Mouse (Mus musculus): ENCODE measurements around the gene Loxl1. TPM values are rescaled to one million over a fixed set of nuclear protein-coding genes. Genes with fewer than 3 reads are reported as not detected.
A peak's percentile ranks its signal among the peaks of the same experiment; 100 is the strongest.

The Loxl1 gene
- 47.0 and 48.6 TPM in 2 replicates for polyA plus RNA-seq (2015; fragmentation: Nextera tagmentation; extraction: Ambion mirVana)

- Histone ChIP-seq H3K4me2 (ENCODE audit: low read depth, low read length) (peak within 1 kb of the TSS; percentile 83), H3K36me3 (ENCODE audit: control insufficient read depth, insufficient read depth) (no peaks in the 10 kb centered on the region), H3K4me1 (ENCODE audit: control insufficient read depth, insufficient read depth, low read length) (peaks cover 33% of the 10 kb centered on the region), H3K4me3 (ENCODE audit: low read length) (peak within 1 kb of the TSS; percentile 61), H3K9me3 (replicated peaks; ENCODE audit: control insufficient read depth, low read length) (no peaks in the 10 kb centered on the region), H3K27ac (ENCODE audit: low read length) (peak within 1 kb of the TSS; percentile 81), H3K27me3 (ENCODE audit: control insufficient read depth, insufficient read depth, low read length) (peaks cover 8% of the 10 kb centered on the region), H3K9ac (ENCODE audit: low read length) (peak within 1 kb of the TSS; percentile 76)
- WGBS, result 3% methylated on average over 21 of the region's 21 CpGs
- peak; percentile 53 for ATAC-seq (replicated peaks; ENCODE audit: extremely low read depth, insufficient read depth, low FRiP score)
Observed at GRCm38 (mm10) chr9:58312944-58313359, at the start of gene Loxl1. Gene Loxl1 (minus strand): TSS chr9:58313186.

- H3K27ac ChIP-seq (ENCODE audit: low read length), result no peak overlapping the region
- no peaks in the 10 kb centered on the region for H3K36me3 ChIP-seq (ENCODE audit: control insufficient read depth, insufficient read depth)
- 76% methylated on average over 7 of the region's 7 CpGs for WGBS
- H3K9me3 ChIP-seq (replicated peaks; ENCODE audit: control insufficient read depth, low read length), result no peaks in the 10 kb centered on the region
- ATAC-seq (replicated peaks; ENCODE audit: extremely low read depth, insufficient read depth, low FRiP score), result no peak
- no peaks in the 10 kb centered on the region for H3K27me3 ChIP-seq (ENCODE audit: control insufficient read depth, insufficient read depth, low read length)
- H3K4me3 ChIP-seq (ENCODE audit: low read length), result no peak overlapping the region
- H3K9ac ChIP-seq (ENCODE audit: low read length), result no peak overlapping the region
- H3K4me2 ChIP-seq (ENCODE audit: low read depth, low read length), result no peak overlapping the region
- no peaks in the 10 kb centered on the region for H3K4me1 ChIP-seq (ENCODE audit: control insufficient read depth, insufficient read depth, low read length)
Observed at GRCm38 (mm10) chr9:58361956-58362355, 49.0 kb upstream of the Loxl1 start.

DNA sequence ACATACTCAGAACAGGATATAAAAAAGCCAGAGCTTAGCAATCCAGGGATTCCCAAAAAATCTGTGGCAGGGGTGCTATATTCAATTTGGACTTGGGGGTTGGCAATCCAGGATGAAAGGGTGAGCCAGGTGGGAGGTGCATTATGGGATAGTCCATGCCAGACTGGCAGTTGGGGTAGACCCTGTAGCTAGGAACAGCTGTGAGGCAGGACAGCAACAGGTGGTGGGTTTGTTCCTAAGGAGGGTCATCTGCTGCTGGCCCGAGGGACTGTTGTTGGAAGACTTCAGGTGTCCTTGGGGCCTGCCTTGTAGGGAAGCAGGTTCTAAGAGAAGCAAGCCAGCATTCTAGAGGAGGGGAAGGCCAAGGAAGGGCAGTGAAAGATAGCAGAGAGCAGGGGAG is 48.4 kb upstream of the Loxl1 start:
- H3K4me2 ChIP-seq (ENCODE audit: low read depth, low read length), result no peak overlapping the region
- H3K9me3 ChIP-seq (replicated peaks; ENCODE audit: control insufficient read depth, low read length), result no peaks in the 10 kb centered on the region
- H3K4me3 ChIP-seq (ENCODE audit: low read length), result no peak overlapping the region
- ATAC-seq (replicated peaks; ENCODE audit: extremely low read depth, insufficient read depth, low FRiP score), result no peak
- no peak overlapping the region for H3K27ac ChIP-seq (ENCODE audit: low read length)
- 81% methylated on average over 1 of the region's 1 CpGs for WGBS
- no peaks in the 10 kb centered on the region for H3K36me3 ChIP-seq (ENCODE audit: control insufficient read depth, insufficient read depth)
- H3K9ac ChIP-seq (ENCODE audit: low read length), result no peak overlapping the region
- H3K4me1 ChIP-seq (ENCODE audit: control insufficient read depth, insufficient read depth, low read length), result no peaks in the 10 kb centered on the region
- H3K27me3 ChIP-seq (ENCODE audit: control insufficient read depth, insufficient read depth, low read length), result no peaks in the 10 kb centered on the region

DNA sequence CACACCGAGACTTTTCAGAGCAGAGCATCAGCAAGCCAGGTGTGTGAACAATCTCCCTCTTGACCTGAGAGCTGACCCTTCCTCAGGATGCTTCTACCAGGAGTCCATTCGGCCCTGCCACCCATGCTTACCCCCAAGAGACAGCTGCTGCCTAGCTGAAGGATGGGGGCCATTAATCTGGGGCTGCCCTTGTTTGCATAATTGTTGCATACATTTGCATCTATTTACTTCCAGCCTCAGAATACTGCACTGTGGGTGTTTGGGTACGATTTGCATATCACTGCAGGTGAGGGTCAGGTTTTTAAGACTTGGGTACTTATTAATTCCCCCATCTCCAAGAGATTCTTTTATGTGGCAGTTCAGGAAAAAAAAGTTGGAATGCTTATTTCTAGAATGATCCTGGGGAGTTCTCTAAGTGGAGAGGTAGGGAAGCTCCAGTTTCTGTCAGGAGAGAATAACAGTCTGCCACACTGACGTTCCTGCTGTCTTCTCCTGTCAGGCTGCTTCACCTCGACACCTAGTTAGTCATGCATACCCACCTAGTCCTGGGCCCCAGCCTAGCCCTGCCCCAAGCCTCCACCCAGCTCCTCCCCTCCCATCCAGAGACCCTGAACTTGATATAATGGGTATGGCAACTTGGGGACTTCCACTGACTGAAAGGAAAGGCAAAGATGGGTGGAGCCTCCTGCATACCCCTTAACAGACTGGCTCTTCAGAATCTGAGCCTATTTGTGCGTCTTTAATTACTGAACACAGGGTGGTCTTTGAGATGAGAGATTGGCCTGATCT is 42.5 kb upstream of the Loxl1 start:
- no peak overlapping the region for H3K27ac ChIP-seq (ENCODE audit: low read length)
- H3K4me2 ChIP-seq (ENCODE audit: low read depth, low read length), result no peak overlapping the region
- ATAC-seq (replicated peaks; ENCODE audit: extremely low read depth, insufficient read depth, low FRiP score), result no peak
- no peaks in the 10 kb centered on the region for H3K36me3 ChIP-seq (ENCODE audit: control insufficient read depth, insufficient read depth)
- no peak overlapping the region for H3K4me3 ChIP-seq (ENCODE audit: low read length)
- no peaks in the 10 kb centered on the region for H3K27me3 ChIP-seq (ENCODE audit: control insufficient read depth, insufficient read depth, low read length)
- no peaks in the 10 kb centered on the region for H3K9me3 ChIP-seq (replicated peaks; ENCODE audit: control insufficient read depth, low read length)
- 27% methylated on average over 6 of the region's 6 CpGs for WGBS
- H3K4me1 ChIP-seq (ENCODE audit: control insufficient read depth, insufficient read depth, low read length), result no peaks in the 10 kb centered on the region
- no peak overlapping the region for H3K9ac ChIP-seq (ENCODE audit: low read length)

GRCm38 (mm10) chr9:58354701-58355100 is 41.7 kb upstream of the Loxl1 start:
- H3K4me1 ChIP-seq (ENCODE audit: control insufficient read depth, insufficient read depth, low read length), result no peaks in the 10 kb centered on the region
- no peak overlapping the region for H3K4me3 ChIP-seq (ENCODE audit: low read length)
- no peak for ATAC-seq (replicated peaks; ENCODE audit: extremely low read depth, insufficient read depth, low FRiP score)
- H3K36me3 ChIP-seq (ENCODE audit: control insufficient read depth, insufficient read depth), result no peaks in the 10 kb centered on the region
- no peak overlapping the region for H3K27ac ChIP-seq (ENCODE audit: low read length)
- no peaks in the 10 kb centered on the region for H3K9me3 ChIP-seq (replicated peaks; ENCODE audit: control insufficient read depth, low read length)
- no peak overlapping the region for H3K9ac ChIP-seq (ENCODE audit: low read length)
- no peaks in the 10 kb centered on the region for H3K27me3 ChIP-seq (ENCODE audit: control insufficient read depth, insufficient read depth, low read length)
- WGBS, result 75% methylated on average over 6 of the region's 6 CpGs
- no peak overlapping the region for H3K4me2 ChIP-seq (ENCODE audit: low read depth, low read length)

- H3K4me3 ChIP-seq (ENCODE audit: low read length), result no peak overlapping the region
- ATAC-seq (replicated peaks; ENCODE audit: extremely low read depth, insufficient read depth, low FRiP score), result no peak
- no peaks in the 10 kb centered on the region for H3K27me3 ChIP-seq (ENCODE audit: control insufficient read depth, insufficient read depth, low read length)
- H3K4me1 ChIP-seq (ENCODE audit: control insufficient read depth, insufficient read depth, low read length), result no peaks in the 10 kb centered on the region
- 78% methylated on average over 6 of the region's 6 CpGs for WGBS
- no peaks in the 10 kb centered on the region for H3K9me3 ChIP-seq (replicated peaks; ENCODE audit: control insufficient read depth, low read length)
- no peak overlapping the region for H3K4me2 ChIP-seq (ENCODE audit: low read depth, low read length)
- no peak overlapping the region for H3K27ac ChIP-seq (ENCODE audit: low read length)
- H3K9ac ChIP-seq (ENCODE audit: low read length), result no peak overlapping the region
- H3K36me3 ChIP-seq (ENCODE audit: control insufficient read depth, insufficient read depth), result no peaks in the 10 kb centered on the region
Observed at GRCm38 (mm10) chr9:58353224-58353623, 40.2 kb upstream of the Loxl1 start.

DNA sequence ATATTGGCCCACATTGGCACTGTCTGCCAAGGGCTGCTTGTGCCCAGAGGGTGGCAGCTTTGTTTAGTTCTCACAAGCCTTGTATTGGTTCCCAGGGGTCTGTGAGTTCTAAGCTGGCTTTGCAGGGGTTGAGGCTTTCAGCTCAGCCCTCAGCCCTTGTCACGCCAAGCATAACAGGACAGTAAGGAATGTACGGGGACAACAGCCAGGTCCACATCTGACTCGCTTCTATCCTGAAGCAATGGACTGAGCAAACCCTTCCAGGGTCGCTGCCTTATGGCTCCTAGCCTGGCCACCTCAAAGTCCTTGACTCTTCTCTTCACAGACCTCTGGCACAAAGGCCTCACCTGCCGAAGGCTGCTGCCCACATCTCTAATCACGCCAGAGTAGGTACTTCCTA is 34.8 kb upstream of the Loxl1 start:
- H3K4me3 ChIP-seq (ENCODE audit: low read length), result no peak overlapping the region
- WGBS, result 73% methylated on average over 6 of the region's 6 CpGs

GRCm38 (mm10) chr9:58346498-58346897 is 33.5 kb upstream of the Loxl1 start:
- ATAC-seq (replicated peaks; ENCODE audit: extremely low read depth, insufficient read depth, low FRiP score), result no peak
- H3K4me3 ChIP-seq (ENCODE audit: low read length), result no peak overlapping the region
- H3K9ac ChIP-seq (ENCODE audit: low read length), result no peak overlapping the region
- no peaks in the 10 kb centered on the region for H3K9me3 ChIP-seq (replicated peaks; ENCODE audit: control insufficient read depth, low read length)
- no peaks in the 10 kb centered on the region for H3K27me3 ChIP-seq (ENCODE audit: control insufficient read depth, insufficient read depth, low read length)
- no peak overlapping the region for H3K27ac ChIP-seq (ENCODE audit: low read length)
- WGBS, result 23% methylated on average over 10 of the region's 10 CpGs
- no peaks in the 10 kb centered on the region for H3K4me1 ChIP-seq (ENCODE audit: control insufficient read depth, insufficient read depth, low read length)
- H3K4me2 ChIP-seq (ENCODE audit: low read depth, low read length), result no peak overlapping the region
- H3K36me3 ChIP-seq (ENCODE audit: control insufficient read depth, insufficient read depth), result no peaks in the 10 kb centered on the region

More for the DNA sequence above, 34.8 kb upstream of the Loxl1 start:
- H3K36me3 ChIP-seq (ENCODE audit: control insufficient read depth, insufficient read depth), result no peaks in the 10 kb centered on the region
- no peak overlapping the region for H3K27ac ChIP-seq (ENCODE audit: low read length)
- no peak overlapping the region for H3K4me2 ChIP-seq (ENCODE audit: low read depth, low read length)
- H3K4me1 ChIP-seq (ENCODE audit: control insufficient read depth, insufficient read depth, low read length), result no peaks in the 10 kb centered on the region
- H3K9me3 ChIP-seq (replicated peaks; ENCODE audit: control insufficient read depth, low read length), result no peaks in the 10 kb centered on the region
- no peak overlapping the region for H3K9ac ChIP-seq (ENCODE audit: low read length)
- H3K27me3 ChIP-seq (ENCODE audit: control insufficient read depth, insufficient read depth, low read length), result no peaks in the 10 kb centered on the region
- no peak for ATAC-seq (replicated peaks; ENCODE audit: extremely low read depth, insufficient read depth, low FRiP score)

GRCm38 (mm10) chr9:58345963-58346362 is 33.0 kb upstream of the Loxl1 start:
- Histone ChIP-seq H3K4me3 (ENCODE audit: low read length) (no peak overlapping the region), H3K4me1 (ENCODE audit: control insufficient read depth, insufficient read depth, low read length) (no peaks in the 10 kb centered on the region), H3K27me3 (ENCODE audit: control insufficient read depth, insufficient read depth, low read length) (no peaks in the 10 kb centered on the region), H3K27ac (ENCODE audit: low read length) (no peak overlapping the region), H3K9ac (ENCODE audit: low read length) (no peak overlapping the region), H3K36me3 (ENCODE audit: control insufficient read depth, insufficient read depth) (no peaks in the 10 kb centered on the region), H3K9me3 (replicated peaks; ENCODE audit: control insufficient read depth, low read length) (no peaks in the 10 kb centered on the region), H3K4me2 (ENCODE audit: low read depth, low read length) (no peak overlapping the region)
- no peak for ATAC-seq (replicated peaks; ENCODE audit: extremely low read depth, insufficient read depth, low FRiP score)
- 51% methylated on average over 7 of the region's 7 CpGs for WGBS

Data from heart, embryonic 16.5 days (tissue).